Mouse (Mus musculus): ENCODE measurements around the gene Gipr.

DNA sequence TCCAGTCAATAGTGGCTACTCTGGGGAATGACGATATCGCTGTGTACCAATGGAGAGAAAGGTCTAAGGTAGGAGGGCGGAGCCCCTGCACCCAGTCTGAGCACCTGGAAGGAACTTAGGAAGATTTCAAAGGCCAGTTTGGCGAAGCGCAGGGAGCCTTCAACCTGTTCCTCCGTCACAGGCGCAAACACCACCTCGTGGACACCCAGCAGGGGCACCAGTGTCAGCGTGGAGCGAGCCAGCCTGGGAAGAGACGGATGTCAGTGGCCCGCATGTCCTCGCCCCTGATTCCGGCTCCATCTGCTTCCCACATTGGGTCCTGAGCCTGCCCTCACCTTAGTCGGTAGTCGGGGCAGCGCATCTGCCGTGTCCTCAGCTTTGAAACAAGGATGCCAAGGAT lies 6.5 kb downstream of the Gipr start:
- no peak for TF ChIP-seq GATA1 (IDR thresholded peaks at IDR 0.05; ENCODE audit: borderline replicate concordance, low read length)
- TF ChIP-seq FLI1 (IDR thresholded peaks at IDR 0.05; ENCODE audit: low read length), result no peak
